Mouse (Mus musculus): ENCODE results near the gene Trap1a. TPM values are rescaled to one million over a fixed set of nuclear protein-coding genes. Genes with fewer than 3 reads are reported as not detected.

The Trap1a gene
- total RNA-seq, 2 experiments from 2014 or later, result not detected

Other genes starting within 250 kb of the Trap1a start
- gene Serpina7, start 248.4 kb upstream of the Trap1a start, total RNA-seq (2015), result not detected in 2 replicates
- gene Serpina7, start 248.4 kb upstream of the Trap1a start, total RNA-seq (2017), result not detected in 2 replicates
- not detected in 2 replicates for gene 4930513O06Rik, start 247.4 kb upstream of the Trap1a start, total RNA-seq (2015)
- gene 4930513O06Rik, start 247.4 kb upstream of the Trap1a start, total RNA-seq (2017), result not detected in 2 replicates
- gene 4933428M09Rik, start 154.5 kb upstream of the Trap1a start, total RNA-seq (2015), result not detected in 2 replicates
- gene 4933428M09Rik, start 154.5 kb upstream of the Trap1a start, total RNA-seq (2017), result not detected in 2 replicates
- gene Mum1l1, start 123.6 kb upstream of the Trap1a start, total RNA-seq (2015), result 0.57 TPM in 1 of 2 replicates, not detected in the other
- gene Mum1l1, start 123.6 kb upstream of the Trap1a start, total RNA-seq (2017), result 0.03 TPM in 1 of 2 replicates, not detected in the other
- 0.59 and 0.81 TPM in 2 replicates for gene D330045A20Rik, start 146.7 kb downstream of the Trap1a start, total RNA-seq (2015)
- gene D330045A20Rik, start 146.7 kb downstream of the Trap1a start, total RNA-seq (2017), result 0.37 and 2.0 TPM in 2 replicates
- 2.0 and 2.4 TPM in 2 replicates for gene Rnf128, start 229.6 kb downstream of the Trap1a start, total RNA-seq (2015)
- 1.1 and 1.3 TPM in 2 replicates for gene Rnf128, start 229.6 kb downstream of the Trap1a start, total RNA-seq (2017)